Mouse (Mus musculus) intestine, embryonic 14.5 days (tissue): Measurements from ENCODE around the gene Ccdc191. TPM values are rescaled to one million over a fixed set of nuclear protein-coding genes. Genes with fewer than 3 reads are reported as not detected.

Experiments
- ATAC-seq: fragments of 200-750 bp; cut with Nextera tagmentation; replicated peaks from 2 replicates; pipeline ENCODE4 v1.8.0; 2017; ENCODE audit warnings: low read depth, moderate number of reproducible peaks, moderate TSS enrichment, moderate library complexity; ENCODE audit not compliant: low FRiP score, low TSS enrichment
- DNase-seq: peaks from one replicate; pipeline ENCODE4 v3.0.0-alpha.2; 2018; ENCODE audit warnings: low spot score
- H3K27ac ChIP-seq: fragments of 300-500 bp; sonication (generic); 2 replicates; pipeline ENCODE4 v1.5.1; 2014; ENCODE audit warnings: low read depth, mild to moderate bottlenecking, control low read depth
- H3K27me3 ChIP-seq: fragments of 300-500 bp; sonication (generic); replicated peaks from 2 replicates; pipeline ENCODE4 v1.6.1; 2014; ENCODE audit warnings: low read length, control low read depth; ENCODE audit not compliant: control insufficient read depth, insufficient read depth
- H3K36me3 ChIP-seq: fragments of 300-500 bp; sonication (generic); 2 replicates; pipeline ENCODE4 v1.6.1; 2014; ENCODE audit warnings: low read length, control low read depth; ENCODE audit not compliant: control insufficient read depth, insufficient read depth
- H3K4me1 ChIP-seq: fragments of 300-500 bp; sonication (generic); replicated peaks from 2 replicates; pipeline ENCODE4 v1.6.1; 2014; ENCODE audit warnings: low read length, control low read depth, mixed read lengths; ENCODE audit not compliant: control insufficient read depth, insufficient read depth
- H3K4me2 ChIP-seq: fragments of 300-500 bp; sonication (generic); 2 replicates; pipeline ENCODE4 v1.6.1; 2014; ENCODE audit warnings: low read length
- H3K4me3 ChIP-seq: fragments of 300-500 bp; sonication (generic); 2 replicates; pipeline ENCODE4 v1.5.1; 2014; ENCODE audit warnings: low read depth, low read length, control low read depth, mixed read lengths
- H3K9ac ChIP-seq: fragments of 300-500 bp; sonication (generic); 2 replicates; pipeline ENCODE4 v1.6.1; 2014; ENCODE audit warnings: mild to moderate bottlenecking, low read length
- H3K9me3 ChIP-seq: fragments of 300-500 bp; sonication (generic); 2 replicates; pipeline ENCODE4 v1.6.1; 2016; ENCODE audit warnings: low read length, control low read depth; ENCODE audit not compliant: control insufficient read depth
- WGBS: fragments of 180-500 bp; shearing (Covaris S2); extraction: QIAGEN DNeasy Blood & Tissue Kit; methylation state at CpG from one replicate; pipeline ENCODE4 v1.1.7; 2014; 5-methylcytosine and 5-hydroxymethylcytosine counted together
- polyA plus RNA-seq: library from polyadenylated mRNA; unstranded; fragments of >200 nt; fragmentation: Nextera tagmentation; extraction: Ambion mirVana; gene quantifications from 2 replicates; pipeline ENCODE4 v1.2.1, GENCODE M21; 2014

Gene Ccdc191
- polyA plus RNA-seq, 1 experiment from 2014 or later: 10.8 TPM

DNA sequence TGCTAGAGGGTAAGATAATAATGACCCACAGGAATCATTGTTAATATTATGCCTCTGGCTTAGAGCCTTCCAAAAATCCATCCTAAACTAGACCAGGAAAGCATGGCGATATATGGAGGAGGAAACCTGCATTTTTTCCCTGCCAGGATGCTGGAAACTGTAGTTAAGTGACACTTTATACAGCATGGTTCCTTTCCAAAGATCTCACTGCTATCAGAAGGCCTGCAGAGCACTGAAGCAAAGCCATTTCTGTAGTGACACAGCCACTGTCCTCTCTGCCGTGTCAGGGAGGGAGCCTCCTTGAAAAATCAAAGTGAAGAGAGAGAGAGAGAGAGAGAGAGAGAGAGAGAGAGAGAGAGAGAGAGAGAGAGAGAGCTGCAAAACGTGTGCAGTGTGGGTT is 33.0 kb downstream of the Ccdc191 start:
- ATAC-seq (no peak), DNase-seq (no peak)
- Histone ChIP-seq H3K9me3 (no peaks in the 10 kb centered on the region), H3K4me1 (no peaks in the 10 kb centered on the region), H3K4me2 (no peak overlapping the region), H3K36me3 (no peaks in the 10 kb centered on the region), H3K4me3 (no peak overlapping the region), H3K27ac (no peak overlapping the region), H3K9ac (no peak overlapping the region), H3K27me3 (no peaks in the 10 kb centered on the region)
- WGBS: 71% methylated on average over 3 of the region's 3 CpGs

DNA sequence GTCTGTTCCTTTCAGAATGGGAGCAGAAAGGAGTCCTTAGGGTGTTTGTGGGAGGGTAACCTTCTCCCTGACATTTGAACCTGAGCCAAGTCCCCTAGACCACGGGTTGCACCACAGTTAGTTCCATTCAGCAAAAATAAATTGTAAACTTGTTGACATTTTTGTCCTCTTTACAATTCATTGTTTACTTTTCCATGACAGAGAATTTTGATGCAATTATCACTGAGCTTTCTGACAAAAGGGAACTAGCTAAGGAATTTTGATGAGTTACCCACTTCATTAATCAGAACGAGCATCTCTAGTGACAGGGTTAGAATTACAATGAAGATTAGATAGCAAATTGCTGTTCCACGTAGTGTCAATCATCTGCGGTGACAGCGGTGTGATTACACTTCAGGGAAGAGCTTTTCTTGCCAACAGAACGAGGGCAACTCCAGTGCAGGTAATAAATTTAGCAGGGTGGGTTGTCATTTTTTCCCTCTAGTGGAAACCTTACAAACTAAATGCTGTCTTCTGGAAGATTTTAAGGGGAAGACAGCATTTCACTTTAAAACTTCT is 35.5 kb downstream of the Ccdc191 start:
- no peak overlapping the region for H3K9ac ChIP-seq
- no peak overlapping the region for H3K4me2 ChIP-seq
- H3K36me3 ChIP-seq: no peaks in the 10 kb centered on the region
- no peak for ATAC-seq
- no peaks in the 10 kb centered on the region for H3K27me3 ChIP-seq
- H3K4me3 ChIP-seq: no peak overlapping the region
- H3K27ac ChIP-seq: no peak overlapping the region
- no peaks in the 10 kb centered on the region for H3K9me3 ChIP-seq
- no peaks in the 10 kb centered on the region for H3K4me1 ChIP-seq
- DNase-seq: no peak
- WGBS: 39% methylated on average over 6 of the region's 6 CpGs

DNA sequence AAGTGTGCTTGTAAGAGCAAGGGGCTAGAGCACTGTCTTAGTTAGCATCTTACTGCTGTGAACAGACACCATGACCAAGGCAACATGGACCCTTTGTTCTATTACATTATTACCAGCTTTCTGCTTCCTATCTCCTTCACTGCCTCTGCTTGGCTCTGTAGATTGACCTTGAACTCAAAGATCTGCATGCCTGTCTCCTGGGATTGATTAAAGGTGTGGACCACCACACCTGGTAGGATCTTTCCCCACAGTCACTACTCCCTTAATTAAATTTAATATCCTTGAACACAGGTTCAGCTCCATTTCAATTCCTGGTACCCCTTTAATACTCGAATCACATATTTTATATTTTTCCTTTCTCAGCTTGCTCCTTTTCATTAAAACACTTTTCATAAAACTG is 36.2 kb downstream of the Ccdc191 start:
- no peaks in the 10 kb centered on the region for H3K9me3 ChIP-seq
- WGBS: 85% methylated on average over 1 of the region's 1 CpGs
- DNase-seq (no peak), ATAC-seq (no peak)
- H3K27ac ChIP-seq: no peak overlapping the region
- no peaks in the 10 kb centered on the region for H3K4me1 ChIP-seq
- no peaks in the 10 kb centered on the region for H3K36me3 ChIP-seq
- no peak overlapping the region for H3K4me3 ChIP-seq
- no peaks in the 10 kb centered on the region for H3K27me3 ChIP-seq
- no peak overlapping the region for H3K4me2 ChIP-seq
- H3K9ac ChIP-seq: no peak overlapping the region

DNA sequence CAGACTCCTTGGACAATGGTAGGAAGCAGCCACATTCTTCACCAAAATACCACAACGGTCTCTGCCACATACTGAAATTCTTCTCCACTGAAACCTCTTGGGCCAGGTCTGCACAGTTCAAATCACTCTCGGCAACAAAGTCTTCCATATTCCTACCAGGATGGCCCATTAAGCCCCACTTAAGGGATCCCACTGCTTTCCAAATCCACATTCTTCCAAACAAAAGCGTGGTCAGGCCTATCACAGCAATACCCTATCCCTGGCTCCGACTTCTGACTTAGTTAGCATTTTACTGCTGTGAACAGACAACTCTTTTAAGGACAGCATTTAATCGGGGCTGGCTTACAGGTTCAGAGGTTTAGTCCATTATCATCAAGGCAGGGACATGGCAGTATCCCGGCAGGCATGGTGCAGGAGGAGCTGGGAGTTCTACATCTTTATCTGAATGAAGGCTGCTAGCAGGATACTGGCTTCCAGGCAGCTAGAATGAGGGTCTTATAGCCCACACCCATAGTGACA is 36.8 kb downstream of the Ccdc191 start, which contains the start of gene Qtrt2:
Qtrt2 (minus strand) TSS at position 469 of the 519 bp plus-strand sequence.
- no peak for DNase-seq
- Histone ChIP-seq H3K36me3 (no peaks in the 10 kb centered on the region), H3K4me2 (no peak within 1 kb of the TSS), H3K9ac (no peak within 1 kb of the TSS), H3K4me1 (no peaks in the 10 kb centered on the region), H3K4me3 (no peak within 1 kb of the TSS), H3K27ac (no peak within 1 kb of the TSS), H3K9me3 (no peaks in the 10 kb centered on the region), H3K27me3 (no peaks in the 10 kb centered on the region)
- 68% methylated on average over 6 of the region's 6 CpGs for WGBS
- no peak for ATAC-seq

DNA sequence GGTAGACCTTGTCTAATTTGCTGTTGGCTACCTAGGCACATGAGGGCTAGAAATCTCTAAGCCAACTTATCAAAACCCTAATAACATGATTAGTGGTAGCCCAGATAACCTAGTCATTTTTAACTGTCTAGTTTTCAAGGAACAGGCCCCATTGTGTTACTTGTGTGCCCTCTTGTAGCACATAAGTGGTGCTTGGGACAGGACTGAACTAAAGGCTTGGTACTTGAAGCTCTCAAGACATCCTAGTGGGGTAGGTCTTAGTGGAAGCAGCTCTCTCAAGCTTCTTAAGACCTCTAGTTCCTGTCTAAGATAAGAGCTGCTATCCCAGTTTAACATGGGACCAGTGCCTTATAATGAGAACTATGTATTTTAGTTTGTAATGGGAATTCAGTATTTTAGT is 41.0 kb downstream of the Ccdc191 start:
- Histone ChIP-seq H3K9ac (no peak overlapping the region), H3K4me3 (no peak overlapping the region), H3K4me2 (no peak overlapping the region), H3K4me1 (no peaks in the 10 kb centered on the region), H3K36me3 (no peaks in the 10 kb centered on the region), H3K27ac (no peak overlapping the region), H3K27me3 (no peaks in the 10 kb centered on the region), H3K9me3 (no peaks in the 10 kb centered on the region)
- DNase-seq (no peak), ATAC-seq (no peak)

DNA sequence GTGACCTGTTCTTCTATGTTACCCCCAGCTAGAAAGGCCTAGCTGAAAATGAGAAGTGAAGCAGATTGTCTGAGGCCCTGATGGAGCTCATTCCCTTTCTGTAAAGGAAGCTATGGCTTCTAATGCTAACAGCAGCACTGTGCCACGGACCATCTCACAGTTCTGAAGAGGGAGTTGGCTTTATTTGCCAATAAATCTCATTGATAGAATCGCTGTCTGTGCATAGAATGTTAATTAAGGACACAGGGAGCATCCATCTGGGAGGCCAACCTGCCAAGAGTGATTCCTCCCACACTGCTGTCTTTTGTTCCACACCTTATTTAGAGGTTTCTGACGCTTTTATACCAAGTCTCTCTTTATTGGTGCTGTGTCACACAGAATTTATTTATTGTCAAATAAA is 41.9 kb downstream of the Ccdc191 start:
- Histone ChIP-seq H3K9ac (no peak overlapping the region), H3K9me3 (no peaks in the 10 kb centered on the region), H3K27ac (no peak overlapping the region), H3K4me1 (no peaks in the 10 kb centered on the region), H3K36me3 (no peaks in the 10 kb centered on the region), H3K27me3 (no peaks in the 10 kb centered on the region), H3K4me3 (no peak overlapping the region), H3K4me2 (no peak overlapping the region)
- 69% methylated on average over 3 of the region's 3 CpGs for WGBS
- ATAC-seq (no peak), DNase-seq (no peak)

DNA sequence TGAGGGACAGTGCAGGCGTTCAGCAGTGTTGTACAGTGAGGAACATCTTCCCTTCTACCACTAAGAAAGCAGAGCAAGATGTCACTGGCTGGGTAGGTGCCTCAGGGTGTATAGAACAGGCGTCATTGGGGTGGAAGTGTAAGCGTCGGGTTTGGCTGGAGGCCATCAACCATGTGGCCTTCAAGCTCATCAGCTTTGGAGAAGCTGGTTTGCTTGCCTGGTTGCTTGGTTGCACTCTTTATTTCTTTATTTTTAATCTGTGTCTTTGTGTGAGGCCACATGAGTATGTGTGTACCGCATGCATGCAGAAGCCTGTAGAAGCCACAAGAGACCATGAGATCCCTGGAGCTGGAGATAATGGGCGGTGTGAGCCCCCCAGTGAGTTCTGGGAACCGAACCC is 42.7 kb downstream of the Ccdc191 start:
- H3K9me3 ChIP-seq: no peaks in the 10 kb centered on the region
- no peak overlapping the region for H3K4me2 ChIP-seq
- no peak overlapping the region for H3K9ac ChIP-seq
- WGBS: 84% methylated on average over 7 of the region's 7 CpGs
- no peaks in the 10 kb centered on the region for H3K36me3 ChIP-seq
- H3K4me3 ChIP-seq: no peak overlapping the region
- no peak overlapping the region for H3K27ac ChIP-seq
- H3K27me3 ChIP-seq: no peaks in the 10 kb centered on the region
- ATAC-seq: no peak
- no peak for DNase-seq
- H3K4me1 ChIP-seq: no peaks in the 10 kb centered on the region

DNA sequence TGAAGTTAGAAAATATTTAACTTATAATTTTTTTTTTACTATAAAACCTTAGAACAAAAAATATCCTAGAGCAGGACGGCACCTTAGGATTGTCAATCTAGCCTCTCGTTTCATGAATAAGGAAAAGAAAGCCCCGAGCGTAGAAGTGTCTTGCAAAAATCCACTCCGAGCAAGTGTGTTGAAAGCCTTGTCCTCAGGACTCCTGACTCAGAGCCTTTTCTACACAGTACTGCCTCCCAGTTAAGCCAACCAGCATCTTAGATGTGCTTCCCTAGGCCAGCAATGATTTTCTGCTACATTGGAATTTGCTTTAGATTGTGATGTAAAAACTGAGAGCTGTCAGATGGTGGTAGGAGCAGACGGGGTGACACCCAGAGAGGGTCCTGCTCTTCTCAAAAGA is 43.4 kb downstream of the Ccdc191 start:
- no peak for ATAC-seq
- no peak for DNase-seq
- H3K27ac ChIP-seq: no peak overlapping the region
- WGBS: 87% methylated on average over 6 of the region's 6 CpGs
- no peak overlapping the region for H3K4me2 ChIP-seq
- no peak overlapping the region for H3K9ac ChIP-seq
- H3K9me3 ChIP-seq: no peaks in the 10 kb centered on the region
- H3K36me3 ChIP-seq: no peaks in the 10 kb centered on the region
- H3K4me1 ChIP-seq: no peaks in the 10 kb centered on the region
- no peak overlapping the region for H3K4me3 ChIP-seq
- H3K27me3 ChIP-seq: no peaks in the 10 kb centered on the region

DNA sequence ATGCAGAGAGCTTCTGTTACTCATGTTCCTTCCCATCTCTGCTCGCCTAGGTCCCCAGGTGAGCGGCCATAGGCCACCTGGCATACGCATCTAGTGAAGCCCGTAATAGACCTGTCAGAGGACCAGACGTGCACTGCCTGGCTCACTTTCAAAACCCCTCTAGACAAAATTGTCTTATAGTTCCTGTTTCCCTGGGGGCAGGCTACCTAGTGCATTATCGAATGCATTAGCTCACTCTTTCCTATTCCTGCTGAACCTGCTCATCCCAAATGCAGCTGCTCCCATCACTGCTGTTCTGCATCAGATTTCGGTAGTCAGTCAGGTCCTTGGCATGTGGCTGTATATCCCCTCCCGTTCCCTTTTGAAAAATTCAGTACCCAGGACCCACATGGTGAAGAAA is 45.3 kb downstream of the Ccdc191 start:
- H3K36me3 ChIP-seq: peaks cover 5% of the 10 kb centered on the region; the same call in 1 of the 2 replicates
- 91% methylated on average over 8 of the region's 8 CpGs for WGBS
- no peaks in the 10 kb centered on the region for H3K4me1 ChIP-seq
- H3K27ac ChIP-seq: no peak overlapping the region
- H3K4me3 ChIP-seq: no peak overlapping the region
- no peak overlapping the region for H3K4me2 ChIP-seq
- no peaks in the 10 kb centered on the region for H3K9me3 ChIP-seq
- H3K27me3 ChIP-seq: no peaks in the 10 kb centered on the region
- DNase-seq (no peak), ATAC-seq (no peak)
- no peak overlapping the region for H3K9ac ChIP-seq
